Mouse (Mus musculus): Measurements from ENCODE around the gene Styx.

Gene Styx

GRCm38 (mm10) chr14:45350931-45351859 lies at the start of gene Styx:
Gene Styx, plus strand, starts transcription at chr14:45351093.
- ChIA-PET POLR2A (interaction anchor here (0.6 to 14.6 kb wide), 61 partner anchors 9 to 307 kb away, joined by 3 to 207 read pairs (median 4); partner anchors contain the start of genes Ddhd1 (in 3 of the 4), Gpr137c (in 3 of the 4), Psmc6 (in 3 of the 4) and Ero1l (in 2 of the 4)), CTCF (interaction anchor here (0.6 to 1.4 kb wide), 7 partner anchors 13 to 214 kb away, joined by 3 to 20 read pairs (median 4); partner anchors contain the start of gene Psmc6 (in 3 of the 4))

GRCm38 (mm10) chr14:45303939-45304338 lies 47.0 kb upstream of the Styx start:
- ChIA-PET POLR2A (interaction anchor here in 3 of 4 experiments (0.6 to 8.9 kb wide), 6 partner anchors 8 to 215 kb away, joined by 3 to 58 read pairs (median 3); partner anchors contain the start of genes Psmc6 (in 2 of the 3) and Ero1l (in 1 of the 3)), CTCF (no interaction called here)

- POLR2A ChIA-PET: interaction anchor here in 2 of 4 experiments (1.1 to 8.9 kb wide), 3 partner anchors 13 to 25 kb away, joined by 3 to 58 read pairs (median 4); partner anchors contain the start of genes Psmc6 (in 2 of the 2) and Ero1l (in 1 of the 2)
- CTCF ChIA-PET: no interaction called here
Measured at GRCm38 (mm10) chr14:45304389-45304788, 46.5 kb upstream of the Styx start.

- ChIA-PET CTCF (no interaction called here), POLR2A (interaction anchor here in 1 of 4 experiments (1.3 to 8.9 kb wide), 2 partner anchors 11 to 15 kb away, joined by 5 to 58 read pairs; partner anchors contain the start of gene Ero1l)
Measured at GRCm38 (mm10) chr14:45305852-45306251, 45.0 kb upstream of the Styx start.

- CTCF ChIA-PET: interaction anchor here in 3 of 4 experiments (0.6 to 1.1 kb wide), 4 partner anchors 10 to 74 kb away, joined by 3 to 5 read pairs (median 3); partner anchors contain the start of gene Psmc6 (in 1 of the 3)
- POLR2A ChIA-PET: interaction anchor here in 2 of 4 experiments (2.4 to 8.9 kb wide), 3 partner anchors 9 to 22 kb away, joined by 17 to 58 read pairs (median 18); partner anchors contain the start of genes Ero1l (in 2 of the 2) and Psmc6 (in 1 of the 2)
Measured at GRCm38 (mm10) chr14:45307630-45308328, 43.1 kb upstream of the Styx start.

- CTCF ChIA-PET: interaction anchor here in 2 of 4 experiments (0.6 to 1.1 kb wide), 2 partner anchors 20 to 113 kb away, joined by 5 read pairs; partner anchors contain the start of gene Psmc6 (in 1 of the 2)
- POLR2A ChIA-PET: interaction anchor here in 2 of 4 experiments (0.9 to 8.9 kb wide), 6 partner anchors 8 to 41 kb away, joined by 4 to 58 read pairs (median 8); partner anchors contain the start of genes Ero1l (in 2 of the 2), Psmc6 (in 2 of the 2) and Styx (in 1 of the 2)
Measured at GRCm38 (mm10) chr14:45309646-45310045, 41.2 kb upstream of the Styx start.

- POLR2A ChIA-PET: interaction anchor here in 2 of 4 experiments (0.9 to 8.9 kb wide), 6 partner anchors 7 to 41 kb away, joined by 4 to 58 read pairs (median 8); partner anchors contain the start of genes Ero1l (in 2 of the 2), Psmc6 (in 2 of the 2) and Styx (in 1 of the 2)
- CTCF ChIA-PET: interaction anchor here in 2 of 4 experiments (0.6 to 1.1 kb wide), 2 partner anchors 19 to 113 kb away, joined by 5 read pairs; partner anchors contain the start of gene Psmc6 (in 1 of the 2)
Measured at GRCm38 (mm10) chr14:45310101-45310500, 40.8 kb upstream of the Styx start.

GRCm38 (mm10) chr14:45316927-45317326 lies 34.0 kb upstream of the Styx start:
- ChIA-PET POLR2A (interaction anchor here in 2 of 4 experiments (0.7 to 5.4 kb wide), 13 partner anchors 8 to 153 kb away, joined by 3 to 100 read pairs (median 3); partner anchors contain the start of genes Psmc6 (in 2 of the 2), Gpr137c (in 1 of the 2), Styx (in 1 of the 2) and Txndc16 (in 1 of the 2)), CTCF (interaction anchor here in 3 of 4 experiments (1.0 to 4.7 kb wide), 3 partner anchors 9 to 12 kb away, joined by 3 to 33 read pairs (median 5); partner anchors contain the start of gene Psmc6 (in 2 of the 3))

GRCm38 (mm10) chr14:45317921-45318411 lies 32.9 kb upstream of the Styx start:
- CTCF ChIA-PET: interaction anchor here in 3 of 4 experiments (1.2 to 4.7 kb wide), 4 partner anchors 10 to 11 kb away, joined by 3 to 67 read pairs (median 28); partner anchors contain the start of gene Psmc6 (in 3 of the 3)
- POLR2A ChIA-PET: interaction anchor here (0.5 to 5.4 kb wide), 30 partner anchors 9 to 340 kb away, joined by 3 to 100 read pairs (median 4); partner anchors contain the start of genes Psmc6 (in 3 of the 4), Styx (in 3 of the 4), Gpr137c (in 2 of the 4) and Txndc16 (in 2 of the 4)

GRCm38 (mm10) chr14:45318426-45319236 lies 32.3 kb upstream of the Styx start, which contains the start of gene Ero1l:
Gene Ero1l, minus strand, starts transcription at chr14:45318771.
- POLR2A ChIA-PET: interaction anchor here in 3 of 4 experiments (0.6 to 5.4 kb wide), 36 partner anchors 9 to 339 kb away, joined by 3 to 100 read pairs (median 5); partner anchors contain the start of genes Psmc6 (in 3 of the 3), Gpr137c (in 2 of the 3), Styx (in 2 of the 3) and Txndc16 (in 2 of the 3)
- CTCF ChIA-PET: interaction anchor here (0.7 to 4.7 kb wide), 4 partner anchors 10 to 11 kb away, joined by 4 to 67 read pairs (median 28); partner anchors contain the start of gene Psmc6 (in 4 of the 4)

GRCm38 (mm10) chr14:45319237-45319610 lies 31.7 kb upstream of the Styx start:
- CTCF ChIA-PET: interaction anchor here (0.7 to 4.7 kb wide), 4 partner anchors 10 kb away, joined by 4 to 67 read pairs (median 28); partner anchors contain the start of gene Psmc6 (in 4 of the 4)
- POLR2A ChIA-PET: interaction anchor here in 3 of 4 experiments (0.6 to 5.4 kb wide), 32 partner anchors 8 to 339 kb away, joined by 3 to 100 read pairs (median 5); partner anchors contain the start of genes Psmc6 (in 3 of the 3), Gpr137c (in 2 of the 3), Styx (in 2 of the 3) and Txndc16 (in 2 of the 3)

- POLR2A ChIA-PET: interaction anchor here in 3 of 4 experiments (1.0 to 5.4 kb wide), 9 partner anchors 9 to 66 kb away, joined by 3 to 100 read pairs (median 15); partner anchors contain the start of genes Psmc6 (in 2 of the 3) and Styx (in 2 of the 3)
Measured at GRCm38 (mm10) chr14:45320111-45320510, 30.8 kb upstream of the Styx start.

GRCm38 (mm10) chr14:45321067-45321466 lies 29.8 kb upstream of the Styx start:
- ChIA-PET POLR2A (interaction anchor here in 3 of 4 experiments (0.8 to 4.9 kb wide), 10 partner anchors 8 to 102 kb away, joined by 3 to 100 read pairs (median 6); partner anchors contain the start of genes Psmc6 (in 3 of the 3), Styx (in 2 of the 3) and Gpr137c (in 1 of the 3)), CTCF (interaction anchor here (0.6 to 4.7 kb wide), 4 partner anchors 8 to 16 kb away, joined by 5 to 67 read pairs (median 26); partner anchors contain the start of gene Psmc6 (in 3 of the 4))

More at GRCm38 (mm10) chr14:45320111-45320510, 30.8 kb upstream of the Styx start:
- CTCF ChIA-PET: interaction anchor here (0.6 to 4.7 kb wide), 4 partner anchors 9 to 17 kb away, joined by 3 to 67 read pairs (median 23); partner anchors contain the start of gene Psmc6 (in 3 of the 4)

GRCm38 (mm10) chr14:45321622-45322021 lies 29.3 kb upstream of the Styx start:
- POLR2A ChIA-PET: interaction anchor here in 3 of 4 experiments (0.8 to 4.9 kb wide), 8 partner anchors 8 to 102 kb away, joined by 3 to 62 read pairs (median 5); partner anchors contain the start of genes Psmc6 (in 2 of the 3), Gpr137c (in 1 of the 3) and Styx (in 1 of the 3)
- CTCF ChIA-PET: interaction anchor here in 3 of 4 experiments (0.6 to 4.7 kb wide), 4 partner anchors 8 to 101 kb away, joined by 3 to 67 read pairs (median 22); partner anchors contain the start of gene Psmc6 (in 2 of the 3)

GRCm38 (mm10) chr14:45322450-45322849 lies 28.4 kb upstream of the Styx start:
- ChIA-PET CTCF (no interaction called here), POLR2A (interaction anchor here in 2 of 4 experiments (1.2 to 2.7 kb wide), 2 partner anchors 10 to 28 kb away, joined by 3 to 10 read pairs; partner anchors contain the start of gene Styx (in 1 of the 2))
